Mouse (Mus musculus): ENCODE measurements around the gene Vps37c.

- TF ChIP-seq CTCF (IDR thresholded peaks at IDR 0.05) (no peak), EP300 (IDR thresholded peaks at IDR 0.05) (no peak)
These were observed 68.6 kb downstream of the Vps37c start for GRCm38 (mm10) chr19:10757125-10757524.
